Mouse (Mus musculus): Measurements from ENCODE around the gene Ift172.
"Not testable (repeated sequence)": the region's sequence is repeated elsewhere in the genome, so short reads cannot be mapped to it uniquely, and the experiment has no call there.

The Ift172 gene

DNA sequence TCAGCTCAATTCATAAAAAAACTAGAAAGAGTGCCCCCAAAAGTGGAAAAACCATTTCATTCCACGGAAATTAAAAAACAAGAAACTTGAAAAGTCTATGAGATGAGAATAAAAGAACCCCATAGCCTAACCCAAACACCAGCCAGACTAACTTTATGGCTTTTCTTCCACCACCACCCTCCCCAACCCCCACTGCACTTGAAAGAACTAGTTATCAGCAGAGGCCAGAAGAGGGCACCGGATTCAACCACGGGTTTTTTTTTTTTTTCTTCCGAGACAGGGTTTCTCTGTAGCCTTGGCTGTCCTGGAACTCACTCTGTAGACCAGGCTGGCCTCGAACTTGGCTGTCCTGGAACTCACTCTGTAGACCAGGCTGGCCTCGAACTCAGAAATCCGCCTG is 72.6 kb downstream of the Ift172 start:
- DNase-seq (ENCODE audit: low read depth, low spot score): no peak

DNA sequence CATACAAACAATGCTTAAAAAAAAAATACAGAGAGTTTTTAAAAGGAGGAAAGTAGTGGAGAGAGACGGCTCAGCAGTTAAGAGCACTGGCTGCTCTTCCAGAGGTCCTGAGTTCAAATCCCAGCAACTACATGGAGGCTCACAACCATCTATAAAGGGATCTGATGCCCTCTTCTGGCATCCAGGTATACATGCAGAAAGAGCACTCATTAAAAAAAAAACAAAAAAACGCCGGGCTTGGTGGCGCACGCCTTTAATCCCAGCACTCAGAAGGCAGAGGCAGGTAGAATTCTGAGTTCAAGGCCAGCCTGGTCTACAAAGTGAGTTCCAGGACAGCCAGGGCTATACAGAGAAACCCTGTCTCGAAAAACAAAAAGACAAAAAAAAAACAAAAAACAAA is 74.4 kb downstream of the Ift172 start:
- DNase-seq (ENCODE audit: low read depth, low spot score): not testable (repeated sequence)

GRCm38 (mm10) chr5:31204421-31204820 is 86.5 kb downstream of the Ift172 start:
- no peak for DNase-seq (ENCODE audit: low read depth, low spot score)

GRCm38 (mm10) chr5:31203866-31204265 is 87.0 kb downstream of the Ift172 start:
- DNase-seq (ENCODE audit: low read depth, low spot score): no peak

All from skeletal muscle tissue, adult 2 months (tissue).